Mouse (Mus musculus): ENCODE data around the gene March6. TPM values are rescaled to one million over a fixed set of nuclear protein-coding genes. Genes with fewer than 3 reads are reported as not detected.

March6 gene
- 110 TPM for polyA plus RNA-seq (2014; fragmentation: Illumina TruSeq; extraction: RNeasy Lipid Tissue Mini Kit (QIAGEN cat#74804); ENCODE audit: low read depth, low replicate concordance)

DNA sequence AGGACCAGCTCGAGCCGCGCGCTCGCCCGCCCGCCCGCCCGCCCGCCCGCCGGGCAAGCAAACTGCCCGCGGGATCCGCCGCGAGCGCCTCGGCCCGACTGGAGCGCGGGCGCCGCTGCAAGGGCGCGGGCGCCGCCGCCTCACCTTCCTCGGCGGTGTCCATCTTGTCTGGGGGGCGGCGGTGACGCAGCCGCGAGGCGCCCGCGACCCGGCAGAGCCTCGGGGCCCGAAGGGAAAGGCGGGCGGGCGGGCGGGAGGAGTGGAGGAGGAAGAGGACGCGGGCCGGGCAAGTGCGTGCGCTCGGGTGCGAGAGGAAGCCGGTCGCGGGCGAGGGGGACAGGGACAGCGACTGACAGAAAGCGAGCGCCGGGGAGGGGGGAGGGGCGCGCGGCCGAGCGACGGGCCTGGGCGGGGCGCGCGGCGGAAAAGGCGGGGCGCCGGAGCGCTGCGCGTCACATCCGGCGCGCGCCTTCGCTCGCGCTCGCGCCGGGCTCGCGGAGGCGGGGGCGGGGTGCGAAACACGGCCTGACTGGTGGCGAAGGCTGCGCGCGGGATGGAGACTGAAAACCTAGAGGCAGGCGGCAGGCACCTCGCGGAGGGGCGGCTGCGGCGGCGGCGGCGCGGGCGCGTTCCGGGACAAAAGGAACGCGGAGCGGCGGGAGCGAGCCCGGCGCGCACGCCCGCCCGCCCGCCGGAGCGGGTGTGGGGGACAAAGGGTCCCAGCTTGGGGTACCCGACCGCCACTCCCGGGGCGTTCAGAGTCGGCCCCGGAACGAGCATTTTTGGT lies at the start of gene March6:
TSS of gene March6 (minus strand) at position 395 of the 787 bp plus-strand sequence.

DNA sequence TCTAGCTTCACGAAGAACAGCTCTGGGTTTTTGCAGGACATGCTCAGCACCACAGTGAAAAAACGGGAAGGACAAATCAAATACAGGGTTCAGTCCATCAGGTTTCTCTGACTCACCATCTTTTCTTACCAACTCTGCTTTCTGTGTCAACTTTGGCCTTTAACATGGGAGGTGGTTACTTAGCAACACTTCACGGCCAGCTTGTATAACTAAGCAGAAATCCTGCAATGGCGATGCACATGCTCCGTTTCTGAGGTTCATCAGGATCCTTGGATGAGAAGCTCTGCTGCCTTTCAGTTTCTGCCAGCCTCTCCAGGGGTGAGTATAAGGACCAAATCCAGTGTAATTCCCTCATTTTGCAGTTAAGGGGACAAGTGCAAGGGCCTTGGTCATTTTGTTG lies 34.3 kb upstream of the March6 start, which contains the start of gene Cmbl:
TSS of gene Cmbl (plus strand) at position 206 of the 400 bp plus-strand sequence.

DNA sequence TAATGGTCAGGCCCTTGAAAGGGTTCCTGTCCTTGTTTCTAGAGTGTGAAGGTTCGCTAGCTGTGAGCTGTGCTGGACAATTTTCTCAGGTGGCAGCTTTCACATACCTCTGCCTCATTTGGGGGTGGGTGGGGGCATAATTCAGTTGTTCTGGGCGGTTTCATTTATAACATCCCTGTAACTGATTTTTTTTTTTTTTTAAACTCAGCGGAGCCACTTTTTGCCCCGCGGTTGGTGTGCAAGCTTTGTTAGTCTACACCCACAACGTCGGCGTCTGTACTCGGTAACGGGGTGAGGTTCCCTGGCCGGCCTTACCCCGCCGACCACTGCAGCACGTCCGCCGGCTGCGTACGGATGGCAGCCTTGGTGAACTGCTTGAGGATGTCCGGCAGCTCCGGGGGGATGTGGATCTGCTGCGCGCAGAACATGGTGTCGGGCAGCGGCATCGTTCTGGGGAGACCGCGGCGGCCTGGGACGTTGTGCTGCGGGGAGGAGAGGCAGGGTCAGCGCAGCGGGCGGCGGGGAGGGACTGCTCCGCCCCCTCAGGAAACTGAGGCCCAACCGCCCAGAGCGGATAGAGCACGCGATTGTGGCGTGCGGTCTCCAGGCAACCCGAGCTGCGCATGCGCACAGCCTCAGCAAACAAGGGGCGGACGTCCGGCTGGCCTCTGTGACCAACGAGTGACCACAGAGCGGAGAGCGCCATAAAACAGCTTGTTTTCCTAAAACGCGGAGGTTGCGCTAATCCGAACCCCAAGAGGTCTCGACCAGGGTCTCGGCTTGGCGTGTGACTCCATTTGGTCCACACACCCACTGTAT lies 77.5 kb downstream of the March6 start, which contains the start of gene Ropn1l:
TSS of gene Ropn1l (minus strand) at position 640 of the 819 bp plus-strand sequence.

Other genes starting within 250 kb of the March6 start
- 0.98 TPM for gene Ankrd33b, start 163.3 kb downstream of the March6 start, polyA plus RNA-seq (2014; fragmentation: Illumina TruSeq; extraction: RNeasy Lipid Tissue Mini Kit (QIAGEN cat#74804); ENCODE audit: low read depth, low replicate concordance)
- not detected for gene Ropn1l, start 77.3 kb downstream of the March6 start, polyA plus RNA-seq (2014; fragmentation: Illumina TruSeq; extraction: RNeasy Lipid Tissue Mini Kit (QIAGEN cat#74804); ENCODE audit: low read depth, low replicate concordance)
- gene Cmbl, start 34.3 kb upstream of the March6 start, polyA plus RNA-seq (2014; fragmentation: Illumina TruSeq; extraction: RNeasy Lipid Tissue Mini Kit (QIAGEN cat#74804); ENCODE audit: low read depth, low replicate concordance), result 60.0 TPM
- 67.6 TPM for gene Cct5, start 70.8 kb upstream of the March6 start, polyA plus RNA-seq (2014; fragmentation: Illumina TruSeq; extraction: RNeasy Lipid Tissue Mini Kit (QIAGEN cat#74804); ENCODE audit: low read depth, low replicate concordance)
- 9.7 TPM for gene Fam173b, start 70.8 kb upstream of the March6 start, polyA plus RNA-seq (2014; fragmentation: Illumina TruSeq; extraction: RNeasy Lipid Tissue Mini Kit (QIAGEN cat#74804); ENCODE audit: low read depth, low replicate concordance)